Mouse (Mus musculus): ENCODE measurements around the gene Zfp664.
A peak's percentile ranks its signal among the peaks of the same experiment; 100 is the strongest.

The Zfp664 gene

GRCm38 (mm10) chr5:124922356-124923352 is 60.2 kb downstream of the Zfp664 start:
- DNase-seq (ENCODE audit: low spot score), result no peak

DNA sequence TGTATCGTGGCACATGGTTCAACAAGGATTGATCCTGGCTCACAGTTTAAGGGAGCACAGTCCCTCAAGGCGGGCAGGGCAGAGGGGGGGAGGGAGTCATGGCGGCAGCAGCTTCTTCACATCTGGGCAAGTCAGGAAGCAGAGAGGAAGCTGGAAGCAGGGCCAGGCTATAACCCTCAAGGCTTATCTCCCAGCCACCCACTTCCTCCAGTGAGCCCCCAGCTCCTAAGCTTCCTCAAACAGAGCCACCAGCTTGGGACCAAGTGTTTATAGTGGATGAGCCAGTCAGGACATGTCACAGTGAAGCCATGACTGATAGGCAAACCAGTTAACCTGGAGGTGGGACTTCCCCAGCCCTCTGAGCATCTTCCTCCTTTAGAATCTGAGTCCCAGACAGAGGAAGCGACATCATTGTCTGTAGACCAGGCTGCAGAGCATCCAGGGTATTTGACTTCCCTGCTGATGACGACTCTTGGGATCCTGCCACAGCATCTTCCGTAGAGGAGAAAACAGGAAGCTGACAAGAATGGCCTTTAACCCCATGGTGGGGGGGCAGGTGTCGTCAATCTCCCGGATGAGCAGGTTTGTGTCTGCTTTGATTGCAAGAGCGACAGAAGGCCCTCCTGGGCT is 67.0 kb downstream of the Zfp664 start:
- DNase-seq (ENCODE audit: low spot score), result no peak

- no peak for DNase-seq (ENCODE audit: low spot score)
Observed at GRCm38 (mm10) chr5:124930055-124930439, 67.6 kb downstream of the Zfp664 start.

- DNase-seq (ENCODE audit: low spot score), result no peak
Observed at GRCm38 (mm10) chr5:124930603-124931002, 68.1 kb downstream of the Zfp664 start.

GRCm38 (mm10) chr5:124931076-124931475 is 68.6 kb downstream of the Zfp664 start:
- DNase-seq (ENCODE audit: low spot score), result no peak

- DNase-seq (ENCODE audit: low spot score), result no peak
Observed at GRCm38 (mm10) chr5:124934558-124934957, 72.1 kb downstream of the Zfp664 start.

DNA sequence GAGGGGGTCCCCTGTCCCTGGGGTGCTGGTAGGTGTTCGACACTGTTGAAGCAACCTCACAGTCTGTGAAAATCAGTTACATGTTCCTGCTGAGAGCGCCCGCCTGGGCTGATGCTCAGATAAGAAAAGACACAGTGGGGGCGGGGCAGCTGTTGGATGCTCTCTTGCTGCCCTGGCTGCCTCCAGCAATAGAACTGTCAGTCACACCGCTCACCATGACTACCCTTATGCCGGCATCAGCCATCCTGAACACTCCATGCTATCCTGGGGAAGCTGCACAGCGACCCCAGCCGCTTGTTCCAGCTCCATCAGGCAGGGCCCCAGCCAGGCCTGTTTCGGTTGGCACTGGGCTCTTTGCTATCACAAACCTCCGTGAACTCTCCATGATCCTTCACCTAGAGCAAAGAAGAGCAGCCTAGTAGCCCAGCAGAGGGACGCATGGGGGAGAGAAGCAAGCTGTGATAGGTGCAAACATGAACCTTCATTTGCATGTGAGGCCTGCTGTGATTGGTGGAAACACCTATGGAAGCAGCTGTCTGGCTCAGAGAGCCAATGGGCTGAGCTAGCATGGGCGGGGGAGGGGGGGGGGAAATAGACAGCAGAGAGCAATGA is 80.8 kb downstream of the Zfp664 start:
- DNase-seq (ENCODE audit: low spot score), result no peak

GRCm38 (mm10) chr5:124943793-124944383 is 81.4 kb downstream of the Zfp664 start:
- peak; percentile 58 for DNase-seq (ENCODE audit: low spot score)

- no peak for DNase-seq (ENCODE audit: low spot score)
Observed at GRCm38 (mm10) chr5:124944384-124944783, 81.9 kb downstream of the Zfp664 start.

- no peak for DNase-seq (ENCODE audit: low spot score)
Observed at GRCm38 (mm10) chr5:124945046-124945445, 82.6 kb downstream of the Zfp664 start.

- no peak for DNase-seq (ENCODE audit: low spot score)
Observed at GRCm38 (mm10) chr5:124950623-124951278, 88.3 kb downstream of the Zfp664 start.

DNA sequence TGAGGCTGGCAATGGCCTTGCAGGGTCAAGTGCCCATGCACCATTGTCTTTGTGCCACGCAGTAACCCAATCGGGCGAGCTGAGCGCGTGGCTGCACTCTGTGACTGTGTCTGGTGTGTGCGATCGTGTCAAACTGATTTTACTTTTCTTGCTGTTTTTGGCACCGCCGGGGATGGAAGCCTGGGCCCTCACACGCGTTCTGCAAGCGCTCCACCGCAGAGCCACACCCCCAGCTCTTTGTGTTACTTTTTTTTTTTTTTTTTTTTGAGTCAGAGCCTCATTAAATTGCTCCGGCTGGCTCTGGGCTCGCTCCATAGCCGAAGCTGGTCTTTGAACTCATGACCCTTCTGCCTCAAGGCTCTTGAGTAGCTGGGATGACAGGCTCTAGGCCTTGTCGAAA is 88.8 kb downstream of the Zfp664 start:
- no peak for DNase-seq (ENCODE audit: low spot score)

Data from urinary bladder, postnatal 25 days (tissue).